Mouse (Mus musculus) embryonic facial prominence, embryonic 14.5 days (tissue): ENCODE data around the gene Mpnd. TPM values are rescaled to one million over a fixed set of nuclear protein-coding genes. Genes with fewer than 3 reads are reported as not detected.
"Not testable (repeated sequence)": the region's sequence is repeated elsewhere in the genome, so short reads cannot be mapped to it uniquely, and the experiment has no call there.

Experiments used
- ATAC-seq: fragments of 200-750 bp; cut with Nextera tagmentation; 2 replicates; pipeline ENCODE4 v1.8.0; 2017; ENCODE audit warnings: low read depth, moderate number of reproducible peaks, moderate TSS enrichment
- DNase-seq: peaks from one replicate; pipeline ENCODE4 v3.0.0-alpha.2; 2015; ENCODE audit warnings: low spot score
- H3K27ac ChIP-seq: fragments of 300-500 bp; sonication (generic); replicated peaks from 2 replicates; pipeline ENCODE4 v1.5.1; 2014; ENCODE audit warnings: low read depth, mild to moderate bottlenecking, low read length, moderate library complexity
- H3K27me3 ChIP-seq: fragments of 300-500 bp; sonication (generic); replicated peaks from 2 replicates; pipeline ENCODE4 v1.6.1; 2014; ENCODE audit warnings: low read length; ENCODE audit not compliant: control insufficient read depth, insufficient read depth
- H3K36me3 ChIP-seq: fragments of 300-500 bp; sonication (generic); 2 replicates; pipeline ENCODE4 v1.6.1; 2014; ENCODE audit warnings: low read length, mixed read lengths; ENCODE audit not compliant: control insufficient read depth, insufficient read depth
- H3K4me1 ChIP-seq: fragments of 300-500 bp; sonication (generic); 2 replicates; pipeline ENCODE4 v1.6.1; 2014; ENCODE audit warnings: antibody characterized with exemption, low read length; ENCODE audit not compliant: control insufficient read depth, insufficient read depth
- H3K4me2 ChIP-seq: fragments of 300-500 bp; sonication (generic); 2 replicates; pipeline ENCODE4 v1.6.1; 2014; ENCODE audit warnings: low read depth, mild to moderate bottlenecking, low read length, moderate library complexity, mixed read lengths
- H3K4me3 ChIP-seq: fragments of 300-500 bp; sonication (generic); 2 replicates; pipeline ENCODE4 v1.5.1; 2014; ENCODE audit warnings: low read depth, mild to moderate bottlenecking, low read length
- H3K9ac ChIP-seq: fragments of 300-500 bp; sonication (generic); 2 replicates; pipeline ENCODE4 v1.6.1; 2014; ENCODE audit warnings: low read depth, mild to moderate bottlenecking, low read length, moderate library complexity, mixed read lengths
- H3K9me3 ChIP-seq: fragments of 300-500 bp; sonication (generic); 2 replicates; pipeline ENCODE4 v1.6.1; 2016; ENCODE audit warnings: low read length; ENCODE audit not compliant: control insufficient read depth
- WGBS: fragments of 180-500 bp; shearing (Covaris S2); extraction: QIAGEN DNeasy Blood & Tissue Kit; methylation state at CpG from one replicate; pipeline ENCODE4 v1.1.7; 2014; 5-methylcytosine and 5-hydroxymethylcytosine counted together
- polyA plus RNA-seq: library from polyadenylated mRNA; unstranded; fragments of >200 nt; fragmentation: Nextera tagmentation; extraction: Ambion mirVana; gene quantifications from 2 replicates; pipeline ENCODE4 v1.2.1, GENCODE M21; 2014

The Mpnd gene
- polyA plus RNA-seq, 1 experiment from 2014 or later = 81.8 TPM

GRCm38 (mm10) chr17:56051369-56051768, 45.9 kb downstream of the Mpnd start:
- H3K4me2 ChIP-seq = no peak overlapping the region
- no peaks in the 10 kb centered on the region for H3K9me3 ChIP-seq
- H3K27ac ChIP-seq = no peak overlapping the region
- no peak for DNase-seq
- WGBS = 81% methylated on average over 5 of the region's 5 CpGs
- no peak overlapping the region for H3K4me3 ChIP-seq
- peaks cover 71% of the 10 kb centered on the region for H3K36me3 ChIP-seq
- no peaks in the 10 kb centered on the region for H3K27me3 ChIP-seq
- no peak overlapping the region for H3K9ac ChIP-seq
- H3K4me1 ChIP-seq = no peaks in the 10 kb centered on the region
- ATAC-seq = peak; percentile 47; the same call in 1 of the 2 replicates

GRCm38 (mm10) chr17:56054938-56055337, 49.4 kb downstream of the Mpnd start:
- no peak overlapping the region for H3K27ac ChIP-seq
- no peaks in the 10 kb centered on the region for H3K9me3 ChIP-seq
- H3K4me2 ChIP-seq = no peak overlapping the region
- peaks cover 71% of the 10 kb centered on the region for H3K36me3 ChIP-seq
- H3K4me1 ChIP-seq = no peaks in the 10 kb centered on the region
- H3K9ac ChIP-seq = no peak overlapping the region
- DNase-seq (no peak), ATAC-seq (no peak)
- no peaks in the 10 kb centered on the region for H3K27me3 ChIP-seq
- no peak overlapping the region for H3K4me3 ChIP-seq

- H3K36me3 ChIP-seq = peaks cover 73% of the 10 kb centered on the region
- H3K9ac ChIP-seq = no peak overlapping the region
- H3K27me3 ChIP-seq = no peaks in the 10 kb centered on the region
- ATAC-seq = no peak
- no peak overlapping the region for H3K27ac ChIP-seq
- H3K9me3 ChIP-seq = no peaks in the 10 kb centered on the region
- no peaks in the 10 kb centered on the region for H3K4me1 ChIP-seq
- DNase-seq = peak; percentile 20
- no peak overlapping the region for H3K4me2 ChIP-seq
- 67% methylated on average over 4 of the region's 4 CpGs for WGBS
- H3K4me3 ChIP-seq = no peak overlapping the region
These were observed 50.6 kb downstream of the Mpnd start for GRCm38 (mm10) chr17:56055945-56056678.

- 84% methylated on average over 11 of the region's 11 CpGs for WGBS
These were observed 52.0 kb downstream of the Mpnd start for GRCm38 (mm10) chr17:56057381-56058120.

DNA sequence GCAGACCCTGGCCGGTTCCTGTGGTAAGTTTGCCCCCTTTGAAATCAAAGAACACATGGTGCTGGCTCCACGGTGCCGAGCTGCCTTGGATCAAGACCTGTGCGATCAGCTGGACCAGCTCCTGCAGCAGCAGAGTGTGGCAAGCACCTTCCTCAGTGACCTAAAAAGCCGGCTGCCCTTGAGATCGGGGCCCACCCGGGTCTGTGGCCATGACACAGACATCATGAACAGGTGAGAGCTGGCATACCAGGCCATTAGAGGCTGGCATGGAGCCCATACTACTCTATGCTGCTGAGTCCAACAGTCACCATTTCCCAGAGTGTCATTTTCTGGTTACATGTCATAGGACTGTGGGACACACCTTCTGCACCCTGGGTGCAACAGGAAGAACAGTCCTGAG, 56.6 kb downstream of the Mpnd start:
- Histone ChIP-seq H3K4me1 (no peaks in the 10 kb centered on the region), H3K36me3 (peaks cover 99% of the 10 kb centered on the region), H3K9me3 (no peaks in the 10 kb centered on the region)

More at GRCm38 (mm10) chr17:56057381-56058120, 52.0 kb downstream of the Mpnd start:
- Histone ChIP-seq H3K4me1 (no peaks in the 10 kb centered on the region), H3K9ac (no peak overlapping the region), H3K27ac (no peak overlapping the region), H3K4me3 (no peak overlapping the region), H3K36me3 (peaks cover 74% of the 10 kb centered on the region), H3K27me3 (no peaks in the 10 kb centered on the region), H3K9me3 (no peaks in the 10 kb centered on the region), H3K4me2 (no peak overlapping the region)
- no peak for ATAC-seq
- DNase-seq = no peak

DNA sequence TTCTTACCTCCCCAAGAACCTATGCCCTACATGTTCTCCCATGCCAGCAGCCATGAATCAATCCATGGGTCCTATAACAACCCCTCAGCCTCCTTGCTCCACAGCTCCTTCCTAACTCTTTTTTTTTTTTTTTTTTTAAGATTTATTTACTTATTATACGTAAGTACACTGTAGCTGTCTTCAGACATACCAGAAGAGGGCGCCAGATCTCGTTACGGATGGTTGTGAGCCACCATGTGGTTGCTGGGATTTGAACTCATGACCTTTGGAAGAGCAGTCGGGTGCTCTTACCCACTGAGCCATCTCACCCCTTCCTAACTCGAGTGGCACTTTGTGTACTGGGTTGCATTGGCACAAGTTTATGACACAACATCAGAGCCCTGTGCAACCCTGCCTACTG, 60.2 kb downstream of the Mpnd start:
- H3K9ac ChIP-seq, DNase-seq: not testable (repeated sequence)
- 79% methylated on average over 6 of the region's 6 CpGs for WGBS

More for the DNA sequence above, 56.6 kb downstream of the Mpnd start:
- 93% methylated on average over 7 of the region's 7 CpGs for WGBS
- no peak overlapping the region for H3K4me2 ChIP-seq
- H3K27me3 ChIP-seq = no peaks in the 10 kb centered on the region
- H3K4me3 ChIP-seq = no peak overlapping the region
- no peak overlapping the region for H3K9ac ChIP-seq
- ATAC-seq (no peak), DNase-seq (no peak)
- H3K27ac ChIP-seq = no peak overlapping the region

More for the DNA sequence above, 60.2 kb downstream of the Mpnd start:
- H3K27me3 ChIP-seq, H3K27ac ChIP-seq, H3K4me1 ChIP-seq, H3K4me2 ChIP-seq, ATAC-seq, H3K9me3 ChIP-seq, H3K4me3 ChIP-seq: not testable (repeated sequence)
- H3K36me3 ChIP-seq = peaks cover 99% of the 10 kb centered on the region

Other genes with a start within 250 kb of the Mpnd start
- gene Zfp119a, start 126.8 kb upstream of the Mpnd start, polyA plus RNA-seq = 8.5 and 11.7 TPM in 2 replicates
- gene Zfp959, start 113.6 kb upstream of the Mpnd start, polyA plus RNA-seq = 7.9 and 10.4 TPM in 2 replicates
- gene Zfp119b, start 56.2 kb upstream of the Mpnd start, polyA plus RNA-seq = 6.0 and 7.3 TPM in 2 replicates
- gene Ebi3, start 53.1 kb upstream of the Mpnd start, polyA plus RNA-seq = 3.5 and 4.2 TPM in 2 replicates
- gene Yju2, start 46.6 kb upstream of the Mpnd start, polyA plus RNA-seq = 16.8 and 20.2 TPM in 2 replicates
- gene Shd, start 35.2 kb upstream of the Mpnd start, polyA plus RNA-seq = 11.0 and 18.9 TPM in 2 replicates
- 13.0 and 19.8 TPM in 2 replicates for gene Fsd1, start 19.2 kb upstream of the Mpnd start, polyA plus RNA-seq
- 12.4 and 14.1 TPM in 2 replicates for gene Stap2, start 127 bp upstream of the Mpnd start, polyA plus RNA-seq
- 156 and 167 TPM in 2 replicates for gene Sh3gl1, start 30.9 kb downstream of the Mpnd start, polyA plus RNA-seq
- 14.2 and 16.5 TPM in 2 replicates for gene Chaf1a, start 34.7 kb downstream of the Mpnd start, polyA plus RNA-seq
- 32.7 and 39.8 TPM in 2 replicates for gene Ubxn6, start 69.3 kb downstream of the Mpnd start, polyA plus RNA-seq
- gene Hdgfl2, start 73.9 kb downstream of the Mpnd start, polyA plus RNA-seq = 75.6 and 84.3 TPM in 2 replicates
- 0.08 and 0.33 TPM in 2 replicates for gene Plin4, start 104.1 kb downstream of the Mpnd start, polyA plus RNA-seq
- gene Plin5, start 111.9 kb downstream of the Mpnd start, polyA plus RNA-seq = 0.54 and 0.57 TPM in 2 replicates
- gene Lrg1, start 116.3 kb downstream of the Mpnd start, polyA plus RNA-seq = 0.62 and 1.3 TPM in 2 replicates
- gene Sema6b, start 134.6 kb downstream of the Mpnd start, polyA plus RNA-seq = 4.3 and 5.4 TPM in 2 replicates
- gene Tnfaip8l1, start 156.8 kb downstream of the Mpnd start, polyA plus RNA-seq = 10.2 and 12.3 TPM in 2 replicates
- 98.8 and 99.5 TPM in 2 replicates for gene Mydgf, start 178.2 kb downstream of the Mpnd start, polyA plus RNA-seq
- gene Dpp9, start 213.2 kb downstream of the Mpnd start, polyA plus RNA-seq = 32.5 and 37.1 TPM in 2 replicates